Mouse (Mus musculus): ENCODE results near the gene Gpr107. TPM values are rescaled to one million over a fixed set of nuclear protein-coding genes. Genes with fewer than 3 reads are reported as not detected.

Gpr107 gene
- polyA plus RNA-seq, 2 experiments = 25.1 to 34.5 TPM

GRCm38 (mm10) chr2:31208544-31209142 is 56.5 kb downstream of the Gpr107 start:
- H3K4me3 ChIP-seq (replicated peaks; ENCODE audit: low read length) = no peak overlapping the region
- TF ChIP-seq POLR2A (IDR thresholded peaks at IDR 0.05; ENCODE audit: borderline replicate concordance, extremely low read depth, insufficient read depth, insufficient read length) = no peak
- ATAC-seq (ENCODE audit: low FRiP score, low read depth) (no peak), DNase-seq (ENCODE audit: low spot score) (no peak)
- H3K9ac ChIP-seq (ENCODE audit: low read depth, low read length, severe bottlenecking) = no peak overlapping the region
- H3K4me2 ChIP-seq (replicated peaks; ENCODE audit: low read depth, low read length, severe bottlenecking) = no peak overlapping the region
- no peaks in the 10 kb centered on the region for H3K4me1 ChIP-seq (ENCODE audit: control insufficient read depth, insufficient read depth, low read length)
- no peaks in the 10 kb centered on the region for H3K9me3 ChIP-seq (ENCODE audit: control insufficient read depth, low read length)
- peaks cover 61% of the 10 kb centered on the region for H3K36me3 ChIP-seq (ENCODE audit: control insufficient read depth, insufficient read depth, low read length)
- WGBS = 91% methylated on average over 13 of the region's 13 CpGs
- no peak overlapping the region for H3K27ac ChIP-seq (replicated peaks; ENCODE audit: low read depth, low read length)
- H3K27me3 ChIP-seq (ENCODE audit: control insufficient read depth, insufficient read depth, low read length) = no peaks in the 10 kb centered on the region

GRCm38 (mm10) chr2:31209525-31209924 is 57.4 kb downstream of the Gpr107 start:
- Histone ChIP-seq H3K36me3 (ENCODE audit: control insufficient read depth, insufficient read depth, low read length) (peaks cover 70% of the 10 kb centered on the region), H3K27me3 (ENCODE audit: control insufficient read depth, insufficient read depth, low read length) (no peaks in the 10 kb centered on the region), H3K9ac (ENCODE audit: low read depth, low read length, severe bottlenecking) (no peak overlapping the region), H3K4me2 (replicated peaks; ENCODE audit: low read depth, low read length, severe bottlenecking) (no peak overlapping the region), H3K4me3 (replicated peaks; ENCODE audit: low read length) (no peak overlapping the region), H3K4me1 (ENCODE audit: control insufficient read depth, insufficient read depth, low read length) (no peaks in the 10 kb centered on the region), H3K9me3 (ENCODE audit: control insufficient read depth, low read length) (no peaks in the 10 kb centered on the region), H3K27ac (replicated peaks; ENCODE audit: low read depth, low read length) (no peak overlapping the region)
- TF ChIP-seq POLR2A (IDR thresholded peaks at IDR 0.05; ENCODE audit: borderline replicate concordance, extremely low read depth, insufficient read depth, insufficient read length) = no peak
- DNase-seq (ENCODE audit: low spot score) = no peak
- 92% methylated on average over 4 of the region's 4 CpGs for WGBS
- no peak for ATAC-seq (ENCODE audit: low FRiP score, low read depth)

GRCm38 (mm10) chr2:31210144-31210847 is 58.2 kb downstream of the Gpr107 start:
- TF ChIP-seq POLR2A (IDR thresholded peaks at IDR 0.05; ENCODE audit: borderline replicate concordance, extremely low read depth, insufficient read depth, insufficient read length) = no peak

GRCm38 (mm10) chr2:31211204-31211603 is 59.1 kb downstream of the Gpr107 start:
- no peak overlapping the region for H3K4me2 ChIP-seq (replicated peaks; ENCODE audit: low read depth, low read length, severe bottlenecking)
- ATAC-seq (ENCODE audit: low FRiP score, low read depth) = no peak
- no peak for DNase-seq (ENCODE audit: low spot score)
- H3K9ac ChIP-seq (ENCODE audit: low read depth, low read length, severe bottlenecking) = no peak overlapping the region
- H3K9me3 ChIP-seq (ENCODE audit: control insufficient read depth, low read length) = no peaks in the 10 kb centered on the region
- no peak overlapping the region for H3K4me3 ChIP-seq (replicated peaks; ENCODE audit: low read length)
- no peak overlapping the region for H3K27ac ChIP-seq (replicated peaks; ENCODE audit: low read depth, low read length)
- H3K27me3 ChIP-seq (ENCODE audit: control insufficient read depth, insufficient read depth, low read length) = no peaks in the 10 kb centered on the region
- 68% methylated on average over 3 of the region's 3 CpGs for WGBS
- H3K4me1 ChIP-seq (ENCODE audit: control insufficient read depth, insufficient read depth, low read length) = no peaks in the 10 kb centered on the region
- TF ChIP-seq POLR2A (IDR thresholded peaks at IDR 0.05; ENCODE audit: borderline replicate concordance, extremely low read depth, insufficient read depth, insufficient read length) = no peak
- peaks cover 78% of the 10 kb centered on the region for H3K36me3 ChIP-seq (ENCODE audit: control insufficient read depth, insufficient read depth, low read length)

More at GRCm38 (mm10) chr2:31210144-31210847, 58.2 kb downstream of the Gpr107 start:
- Histone ChIP-seq H3K27me3 (ENCODE audit: control insufficient read depth, insufficient read depth, low read length) (no peaks in the 10 kb centered on the region), H3K9me3 (ENCODE audit: control insufficient read depth, low read length) (no peaks in the 10 kb centered on the region), H3K27ac (replicated peaks; ENCODE audit: low read depth, low read length) (no peak overlapping the region), H3K4me2 (replicated peaks; ENCODE audit: low read depth, low read length, severe bottlenecking) (no peak overlapping the region), H3K9ac (ENCODE audit: low read depth, low read length, severe bottlenecking) (no peak overlapping the region), H3K4me1 (ENCODE audit: control insufficient read depth, insufficient read depth, low read length) (no peaks in the 10 kb centered on the region), H3K36me3 (ENCODE audit: control insufficient read depth, insufficient read depth, low read length) (peaks cover 78% of the 10 kb centered on the region), H3K4me3 (replicated peaks; ENCODE audit: low read length) (no peak overlapping the region)
- DNase-seq (ENCODE audit: low spot score) (no peak), ATAC-seq (ENCODE audit: low FRiP score, low read depth) (no peak)
- 81% methylated on average over 11 of the region's 11 CpGs for WGBS

GRCm38 (mm10) chr2:31214211-31214796 is 62.2 kb downstream of the Gpr107 start:
- Histone ChIP-seq H3K27me3 (ENCODE audit: control insufficient read depth, insufficient read depth, low read length) (no peaks in the 10 kb centered on the region), H3K4me3 (replicated peaks; ENCODE audit: low read length) (no peak overlapping the region), H3K9ac (ENCODE audit: low read depth, low read length, severe bottlenecking) (no peak overlapping the region), H3K4me2 (replicated peaks; ENCODE audit: low read depth, low read length, severe bottlenecking) (no peak overlapping the region), H3K9me3 (ENCODE audit: control insufficient read depth, low read length) (no peaks in the 10 kb centered on the region), H3K36me3 (ENCODE audit: control insufficient read depth, insufficient read depth, low read length) (peaks cover 52% of the 10 kb centered on the region), H3K27ac (replicated peaks; ENCODE audit: low read depth, low read length) (no peak overlapping the region), H3K4me1 (ENCODE audit: control insufficient read depth, insufficient read depth, low read length) (no peaks in the 10 kb centered on the region)
- 84% methylated on average over 16 of the region's 16 CpGs for WGBS
- no peak for ATAC-seq (ENCODE audit: low FRiP score, low read depth)
- DNase-seq (ENCODE audit: low spot score) = no peak
- no peak for TF ChIP-seq POLR2A (IDR thresholded peaks at IDR 0.05; ENCODE audit: borderline replicate concordance, extremely low read depth, insufficient read depth, insufficient read length)

All from limb, embryonic 14.5 days (tissue).